Mouse (Mus musculus) kidney, postnatal 10 days (tissue): Measurements from ENCODE around the gene Cnst.
"Not testable (repeated sequence)": the region's sequence is repeated elsewhere in the genome, so short reads cannot be mapped to it uniquely, and the experiment has no call there.

Experiments used
- DNase-seq: peaks from one replicate; pipeline ENCODE4 v3.0.0; 2021; ENCODE audit warnings: mixed read lengths

Cnst gene

DNA sequence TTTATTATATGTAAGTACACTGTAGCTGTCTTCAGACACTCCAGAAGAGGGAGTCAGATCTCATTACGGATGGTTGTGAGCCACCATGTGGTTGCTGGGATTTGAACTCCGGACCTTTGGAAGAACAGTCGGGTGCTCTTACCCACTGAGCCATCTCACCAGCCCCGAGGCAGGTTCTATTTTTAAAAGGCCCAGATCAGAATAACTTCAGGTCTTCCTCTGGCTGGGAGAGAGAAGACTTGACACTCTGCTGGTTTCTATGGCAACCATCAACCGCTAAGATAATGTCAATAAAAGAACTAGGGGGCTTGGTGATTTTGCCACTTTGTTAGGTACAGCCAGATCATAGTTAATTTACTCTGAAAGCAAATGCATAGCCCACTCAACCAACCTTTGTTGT is 102.5 kb downstream of the Cnst start:
- DNase-seq: not testable (repeated sequence)

DNA sequence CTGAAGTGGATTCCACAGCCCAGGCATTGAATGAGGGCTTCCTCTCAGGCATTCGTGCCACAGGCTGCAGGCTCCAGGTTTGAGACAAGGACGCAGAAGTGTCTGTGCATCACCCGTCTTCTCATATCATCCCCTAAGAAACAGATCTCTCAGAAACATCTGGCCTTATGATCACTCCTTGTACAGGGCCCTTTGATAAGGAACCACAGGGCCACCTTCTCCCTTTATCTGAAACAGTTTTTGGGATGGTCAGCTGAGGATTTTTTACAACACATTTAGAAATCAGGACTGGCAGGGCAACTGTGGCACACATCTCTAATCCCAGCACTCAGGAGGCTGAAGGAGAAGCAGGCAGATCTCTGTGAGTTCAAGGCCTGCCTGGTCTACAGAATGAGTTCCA is 103.2 kb downstream of the Cnst start:
- DNase-seq: no peak

DNA sequence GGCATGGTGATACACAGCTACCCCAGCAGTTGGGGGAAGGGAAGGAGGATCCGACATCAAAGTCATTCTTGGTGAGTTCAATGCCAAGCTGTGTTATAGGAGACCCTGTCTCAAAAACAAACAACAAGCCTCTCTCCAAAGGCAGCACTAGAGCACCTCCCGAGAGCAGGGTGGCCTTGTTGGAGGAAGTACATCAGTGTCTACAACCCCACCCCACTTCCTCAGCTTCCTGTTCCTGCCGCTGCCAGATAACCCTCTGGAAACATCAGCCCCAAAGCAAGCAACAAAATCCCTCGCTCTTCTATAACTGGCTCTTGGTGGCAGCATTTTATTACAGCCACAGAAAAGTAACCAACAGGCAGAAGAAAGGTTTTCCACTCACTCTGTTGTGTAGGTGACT is 104.1 kb downstream of the Cnst start:
- DNase-seq: no peak

DNA sequence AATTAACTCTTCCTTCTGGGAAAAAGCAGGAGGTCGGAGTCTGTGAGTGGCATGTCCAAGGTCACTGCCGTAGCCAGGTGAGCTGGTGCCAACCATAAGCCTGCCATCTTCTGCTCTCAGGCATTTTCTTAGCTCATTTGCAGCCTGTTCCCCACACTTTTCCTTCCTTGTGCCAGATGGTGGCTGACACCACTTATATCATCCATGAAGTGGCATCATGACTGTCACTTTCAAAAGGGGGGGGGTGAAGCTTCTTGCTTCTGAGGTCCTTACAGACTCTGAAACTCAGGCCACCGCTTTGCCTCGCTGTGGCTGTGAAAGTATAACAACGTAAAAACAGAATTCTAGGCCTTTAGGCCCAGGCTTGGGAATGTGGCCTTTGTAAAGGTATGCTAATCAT is 105.1 kb downstream of the Cnst start:
- DNase-seq: no peak

DNA sequence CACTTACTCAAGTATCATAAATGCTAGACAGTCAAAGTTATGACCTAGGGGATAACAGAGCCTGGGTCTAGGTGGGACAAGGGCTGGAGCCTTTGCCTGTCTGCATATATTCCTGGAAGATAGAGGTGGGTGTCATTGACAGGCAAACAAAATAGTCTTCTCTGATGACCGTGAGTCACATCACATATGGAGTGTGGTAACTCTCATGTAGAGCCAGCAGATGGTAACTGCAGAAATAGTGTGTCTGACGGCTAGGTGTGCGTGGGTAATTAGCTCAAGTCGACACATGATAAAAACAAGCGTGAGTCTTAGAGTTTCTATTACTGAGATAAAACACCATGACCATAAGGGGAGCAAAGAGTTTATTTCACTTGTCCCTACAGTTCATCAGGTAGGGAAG is 116.9 kb downstream of the Cnst start:
- no peak for DNase-seq

DNA sequence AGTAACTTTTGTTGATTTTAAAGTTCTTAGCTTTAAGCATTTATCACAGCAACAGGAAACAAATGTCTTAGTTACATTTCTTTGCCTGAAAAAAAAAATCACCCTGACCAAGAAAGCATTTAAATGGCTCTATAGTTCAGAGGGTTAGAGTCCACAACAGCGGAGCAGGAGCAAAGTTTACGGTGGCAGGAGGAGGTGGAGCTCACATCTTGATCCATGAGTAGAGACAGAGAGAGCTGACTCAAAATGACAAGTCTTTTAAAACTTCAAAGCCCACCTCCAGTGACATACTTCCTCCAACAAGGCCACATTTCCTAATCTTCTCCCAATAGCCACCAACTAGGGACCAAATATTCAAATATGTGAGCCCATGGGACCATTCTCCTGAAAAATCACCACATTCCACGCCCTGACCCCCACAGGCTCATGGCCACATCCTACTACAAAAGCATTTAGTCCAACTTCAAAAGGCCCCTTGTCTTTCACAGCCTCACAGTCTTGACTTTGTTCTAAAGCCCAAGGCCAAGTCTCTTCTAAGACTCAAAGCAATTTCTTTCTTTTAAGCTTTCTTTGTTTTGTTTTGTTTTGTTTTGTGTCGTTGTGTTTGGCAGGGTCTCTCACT is 118.2 kb downstream of the Cnst start:
- no peak for DNase-seq

GRCm38 (mm10) chr1:179666971-179667370 is 120.8 kb downstream of the Cnst start:
- no peak for DNase-seq

DNA sequence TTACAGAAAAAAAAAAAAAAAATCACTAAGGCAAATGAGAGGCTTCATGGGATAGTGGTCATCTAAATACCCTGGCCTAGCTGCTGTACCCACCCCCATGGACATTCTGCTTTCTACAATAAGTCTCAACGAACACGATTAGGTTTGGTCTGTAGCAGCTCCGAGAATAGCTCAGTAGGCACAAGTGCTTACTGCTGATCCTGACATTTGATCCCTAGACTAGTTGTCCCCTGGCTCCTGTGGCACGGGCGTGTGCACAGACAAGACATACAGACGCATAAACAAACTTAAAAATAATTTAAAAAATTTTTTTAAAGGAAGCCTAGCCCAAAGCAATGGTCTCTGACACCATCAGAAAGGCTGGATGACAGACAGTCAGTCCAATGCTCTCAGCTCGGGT is 121.3 kb downstream of the Cnst start:
- no peak for DNase-seq

DNA sequence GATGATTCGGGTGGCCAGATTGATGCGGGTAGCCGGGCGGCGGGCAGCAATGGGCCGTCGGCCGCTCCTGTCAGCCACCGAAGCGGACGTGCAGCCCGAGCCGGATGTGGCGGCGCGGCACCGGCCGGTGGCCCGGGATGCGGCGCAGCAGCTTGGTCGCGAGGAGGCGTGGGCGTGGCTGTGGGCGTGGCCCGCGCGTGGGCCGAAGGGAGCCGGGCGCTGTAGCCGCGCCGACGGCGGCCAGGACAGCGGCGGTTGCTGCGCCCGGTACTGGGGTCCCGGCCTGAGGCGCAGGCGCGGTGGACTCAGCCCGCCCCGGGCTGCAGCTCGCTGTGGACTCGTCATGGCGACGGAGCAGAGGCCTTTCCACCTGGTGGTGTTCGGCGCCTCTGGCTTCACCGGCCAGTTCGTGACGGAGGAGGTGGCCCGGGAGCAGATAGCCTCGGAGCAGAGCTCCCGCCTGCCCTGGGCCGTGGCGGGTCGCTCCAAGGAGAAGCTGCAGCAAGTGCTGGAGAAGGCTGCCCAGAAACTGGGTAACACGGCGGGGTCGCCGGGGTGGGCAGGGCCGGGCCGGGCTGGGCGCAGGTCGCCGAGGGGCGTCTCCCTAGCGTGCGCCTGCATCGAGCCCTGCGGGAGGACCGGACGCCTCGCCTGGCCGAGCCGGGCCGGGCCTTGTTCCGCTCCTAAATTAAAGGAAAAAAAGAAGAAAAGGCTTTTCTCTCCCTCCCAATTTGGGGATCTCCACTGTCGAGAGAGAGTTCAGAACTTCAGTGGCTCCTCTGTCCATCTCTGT is 122.0 kb downstream of the Cnst start, which contains the start of gene Sccpdh:
Gene Sccpdh (plus strand): TSS at position 198 of the 793 bp plus-strand sequence.
- peak; percentile 96 for DNase-seq

DNA sequence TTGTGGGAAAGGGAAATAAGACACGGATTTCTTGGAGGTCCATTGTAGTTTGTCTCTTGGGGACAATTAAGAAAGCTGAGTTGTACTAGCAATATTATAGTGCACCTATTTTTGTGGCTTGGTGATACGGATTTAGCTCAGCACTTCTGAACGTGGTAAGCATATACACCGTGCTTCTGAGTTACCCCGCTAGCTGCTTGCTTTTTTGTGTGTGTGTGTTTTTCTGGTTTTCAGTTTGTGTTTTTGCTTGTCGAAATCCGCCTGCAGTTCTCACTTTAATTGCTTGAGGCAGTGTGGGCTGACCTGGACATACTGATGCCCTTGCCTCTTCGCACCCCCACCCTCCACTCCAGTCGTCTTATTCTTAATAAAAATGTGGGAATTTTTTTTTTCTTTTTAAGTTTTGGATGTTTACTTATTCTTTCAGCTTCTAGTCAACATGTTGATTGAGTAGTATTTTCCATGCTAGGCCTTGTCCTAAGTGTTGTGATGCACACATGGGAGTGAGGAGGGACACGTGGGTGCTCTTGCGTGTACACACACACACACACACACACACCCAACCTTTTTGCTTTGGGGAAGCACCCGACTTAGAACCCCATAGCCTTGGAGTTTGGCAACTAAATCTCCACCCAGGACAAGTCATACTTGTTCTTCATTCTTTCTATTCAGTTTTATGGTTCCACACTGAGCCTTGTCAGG is 122.8 kb downstream of the Cnst start:
- DNase-seq: peak; percentile 31

DNA sequence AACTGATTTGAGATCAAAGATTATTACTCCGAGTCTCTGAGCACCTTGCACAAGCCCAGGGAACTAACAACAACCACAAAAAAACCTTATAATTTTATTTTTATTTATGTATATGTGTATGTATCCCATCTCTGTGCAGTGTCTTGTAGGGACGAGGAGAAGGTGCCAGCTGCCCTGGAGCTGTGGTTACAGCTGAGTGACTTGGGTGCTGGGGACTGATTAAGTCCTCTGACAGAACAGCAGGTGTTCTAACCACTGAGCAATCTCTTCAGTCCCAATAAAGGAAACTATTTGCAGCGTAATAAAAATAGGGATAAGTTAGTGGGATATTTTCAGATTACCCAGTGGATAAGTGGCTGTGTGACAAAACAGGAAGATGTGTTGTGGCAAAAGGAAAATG is 128.2 kb downstream of the Cnst start:
- no peak for DNase-seq

DNA sequence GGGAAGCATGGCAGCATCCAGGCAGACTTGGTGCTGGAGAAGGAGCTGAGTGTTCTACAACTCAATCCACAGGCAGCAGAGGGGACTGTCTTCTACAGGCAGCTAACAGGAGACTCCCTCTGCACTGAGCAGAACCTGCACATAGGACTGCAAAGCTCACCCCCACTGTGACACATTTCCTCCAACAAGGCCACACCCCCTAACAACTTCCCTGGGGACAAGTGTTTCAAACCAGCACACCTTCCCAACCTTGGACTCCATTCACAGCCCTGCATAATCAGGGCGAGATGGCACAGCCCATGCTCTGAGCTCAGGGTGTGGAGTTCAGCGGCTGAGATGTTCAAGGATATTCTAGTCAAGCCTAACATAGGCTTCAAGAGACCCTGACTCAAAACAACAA is 130.9 kb downstream of the Cnst start:
- no peak for DNase-seq
